Mouse (Mus musculus) ovary, postnatal 36 days (tissue): Measurements from ENCODE around the gene Myof.

Source experiments
- DNase-seq: peaks from one replicate; pipeline ENCODE4 v3.0.0; 2022; ENCODE audit warnings: low spot score, mixed read lengths

Gene Myof

GRCm38 (mm10) chr19:38043281-38043981 is at the start of gene Myof:
TSS of gene Myof (minus strand) at chr19:38043577.
- peak; percentile 68 for DNase-seq

DNA sequence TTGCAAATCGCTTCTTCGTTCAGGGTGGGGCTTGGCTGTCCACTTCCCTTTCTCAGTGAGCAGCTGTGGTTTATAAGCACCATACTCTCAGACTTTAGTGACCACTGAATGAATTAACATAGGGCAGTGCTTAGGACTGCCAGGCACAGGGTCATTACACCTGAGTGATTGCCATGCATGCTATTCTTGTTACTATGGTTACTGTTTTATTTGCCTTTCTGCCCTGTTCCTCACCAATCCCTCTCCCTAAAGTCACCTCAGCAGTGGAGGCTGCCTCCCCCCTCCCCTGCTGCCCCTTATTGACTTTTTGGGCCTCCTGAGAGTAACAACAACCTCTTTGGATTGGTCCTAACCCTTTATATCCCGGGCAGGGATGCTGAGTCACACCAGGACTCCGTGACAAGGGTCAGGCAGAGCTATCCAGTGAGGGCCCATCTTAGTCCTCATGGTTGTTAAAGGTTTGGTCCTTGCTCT is 48.2 kb upstream of the Myof start:
- no peak for DNase-seq

DNA sequence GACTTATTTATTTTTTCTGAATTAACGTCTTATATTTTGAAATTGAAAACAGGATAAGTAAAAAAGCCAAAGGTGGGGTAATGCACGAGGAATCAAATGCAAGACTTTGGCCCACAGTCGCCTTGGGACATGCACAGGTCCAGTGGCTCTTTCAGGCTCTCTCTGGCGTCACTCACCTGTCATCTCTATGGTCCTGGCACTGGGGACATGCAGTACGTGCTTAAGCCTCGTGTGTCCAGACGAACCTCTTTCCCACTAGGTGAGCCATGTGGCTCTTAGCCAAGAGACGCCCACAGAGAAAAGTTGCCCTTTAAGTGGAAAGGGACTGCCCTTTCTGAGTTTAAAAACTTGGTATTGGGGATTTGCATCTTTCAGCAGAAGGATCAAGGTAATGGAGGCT is 46.0 kb upstream of the Myof start:
- no peak for DNase-seq

DNA sequence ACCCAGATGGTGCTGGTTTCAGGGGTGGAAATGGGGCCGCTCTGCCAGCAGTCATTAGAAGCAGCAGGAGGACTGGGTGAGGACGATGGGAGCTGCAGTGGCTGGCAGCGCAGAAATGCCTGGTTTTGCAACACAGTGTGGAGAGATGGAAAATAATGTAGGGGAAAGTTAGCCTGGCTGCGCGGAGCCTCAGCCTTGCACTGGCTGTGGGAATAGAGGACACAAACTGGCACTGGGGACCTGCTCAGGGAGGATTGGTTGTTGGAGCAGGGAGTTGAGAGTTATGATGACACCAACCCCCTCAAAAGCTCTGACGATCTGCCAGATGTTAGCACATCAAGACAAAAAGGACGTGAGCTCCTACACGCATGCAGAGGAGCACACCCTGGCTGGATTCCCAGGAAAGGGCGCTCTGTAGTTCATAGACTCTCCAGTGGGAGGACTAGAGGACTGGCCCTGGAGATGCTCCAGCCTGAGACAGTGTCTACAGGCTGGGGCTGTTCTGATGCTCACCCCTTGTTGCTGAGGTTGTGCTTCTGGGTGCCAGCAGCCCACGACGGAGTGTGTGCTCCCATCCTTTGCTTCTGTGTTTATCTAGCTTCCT is 43.7 kb upstream of the Myof start:
- DNase-seq, result peak; percentile 54

DNA sequence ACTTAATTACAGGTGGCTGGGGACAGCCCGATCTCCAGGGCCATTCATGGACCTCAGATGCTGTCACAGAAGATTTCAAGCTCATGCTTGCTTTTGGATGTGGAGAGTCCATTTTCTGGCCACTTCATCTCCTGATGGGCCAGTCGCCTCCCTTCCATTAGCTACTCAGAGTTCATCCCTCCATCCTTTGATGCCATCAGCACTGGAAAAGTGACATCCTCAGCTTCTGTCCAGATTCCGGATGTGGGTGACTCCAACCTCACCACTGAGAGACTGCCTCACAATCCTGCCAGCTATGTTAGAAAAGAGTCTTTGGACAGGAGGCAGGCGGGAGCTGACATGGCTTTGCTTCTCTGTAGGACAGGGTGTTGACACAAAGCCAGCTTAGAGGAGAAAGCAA is 42.5 kb upstream of the Myof start:
- DNase-seq, result no peak

GRCm38 (mm10) chr19:38082931-38083525 is 39.7 kb upstream of the Myof start:
- no peak for DNase-seq

- DNase-seq, result no peak
These were observed 38.0 kb upstream of the Myof start for GRCm38 (mm10) chr19:38081361-38081760.

GRCm38 (mm10) chr19:38077851-38078540 is 34.6 kb upstream of the Myof start:
- DNase-seq, result no peak

DNA sequence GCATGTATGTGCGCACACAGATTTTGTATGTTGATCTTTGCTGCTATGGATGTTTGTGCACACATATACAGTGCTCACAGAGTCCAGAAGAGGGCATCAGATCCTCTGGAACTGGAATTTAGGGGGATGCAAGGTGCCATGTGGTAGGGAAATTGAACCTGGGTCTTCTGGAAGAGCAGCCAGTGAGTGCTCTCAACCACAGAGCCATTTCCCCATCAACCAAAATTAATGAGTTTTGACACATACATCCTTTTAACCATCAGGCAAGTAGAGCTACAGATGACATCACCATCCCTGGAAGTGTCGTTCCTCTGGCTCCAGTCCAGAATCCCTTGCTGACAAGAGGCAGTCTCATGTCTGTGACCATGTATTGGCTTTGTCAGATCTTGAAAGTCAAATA is 32.9 kb upstream of the Myof start:
- no peak for DNase-seq

DNA sequence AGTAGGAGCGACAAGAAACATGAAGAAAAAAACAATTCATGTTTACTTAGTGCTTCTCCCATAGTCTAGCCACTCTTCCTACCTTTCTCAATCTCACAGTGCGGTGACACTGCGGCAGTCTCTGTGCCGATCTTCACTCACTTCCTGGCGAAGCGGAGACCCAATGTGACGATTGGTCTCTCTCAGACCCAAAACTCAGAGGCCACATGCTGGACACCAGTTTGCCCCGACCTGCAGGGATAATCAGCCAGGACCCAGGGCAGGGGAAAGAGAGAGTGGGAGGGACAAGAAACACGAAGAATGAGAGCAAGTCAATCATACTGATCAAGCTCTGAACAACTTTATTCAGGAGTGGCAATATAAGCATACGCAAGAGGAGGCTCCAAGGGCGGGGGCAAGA is 31.7 kb upstream of the Myof start:
- no peak for DNase-seq

DNA sequence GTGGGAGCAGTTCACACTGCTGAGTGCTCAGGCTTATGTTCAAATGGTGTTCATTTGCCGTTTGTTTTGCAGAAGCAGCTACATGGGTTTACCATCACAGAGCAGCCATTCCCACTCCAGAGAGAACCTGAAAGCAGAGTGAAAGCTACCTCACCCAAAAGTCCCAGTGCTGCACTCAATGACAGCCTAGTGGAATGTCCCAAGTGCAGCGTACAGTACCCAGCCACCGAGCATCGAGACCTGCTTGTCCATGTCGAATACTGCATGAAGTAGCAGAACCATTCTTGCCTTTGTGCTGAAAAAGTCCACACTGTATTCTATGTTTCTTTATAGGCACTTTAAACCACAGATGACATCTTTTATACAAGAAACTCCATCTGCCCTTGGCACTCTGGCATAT is 29.8 kb upstream of the Myof start:
- DNase-seq, result no peak

DNA sequence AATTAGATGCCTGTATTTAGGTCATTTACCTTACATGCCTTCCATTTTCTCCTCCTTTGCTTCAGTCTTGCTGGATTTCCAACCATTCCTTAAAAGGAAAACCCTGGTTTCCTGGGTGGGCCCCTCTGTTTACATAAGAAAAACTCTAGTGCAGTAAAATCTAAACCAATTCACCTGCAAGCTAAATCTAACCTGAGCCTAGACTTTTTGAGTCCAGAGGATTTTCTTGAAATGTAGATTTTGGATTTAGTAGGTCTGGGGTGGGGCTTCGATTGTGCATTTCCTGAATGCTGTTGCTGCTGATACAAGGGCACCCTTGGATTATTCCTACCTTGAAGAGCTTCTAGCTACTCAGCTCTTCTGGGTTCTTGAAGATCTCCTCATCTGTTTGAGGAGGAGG is 20.7 kb upstream of the Myof start:
- DNase-seq, result no peak

DNA sequence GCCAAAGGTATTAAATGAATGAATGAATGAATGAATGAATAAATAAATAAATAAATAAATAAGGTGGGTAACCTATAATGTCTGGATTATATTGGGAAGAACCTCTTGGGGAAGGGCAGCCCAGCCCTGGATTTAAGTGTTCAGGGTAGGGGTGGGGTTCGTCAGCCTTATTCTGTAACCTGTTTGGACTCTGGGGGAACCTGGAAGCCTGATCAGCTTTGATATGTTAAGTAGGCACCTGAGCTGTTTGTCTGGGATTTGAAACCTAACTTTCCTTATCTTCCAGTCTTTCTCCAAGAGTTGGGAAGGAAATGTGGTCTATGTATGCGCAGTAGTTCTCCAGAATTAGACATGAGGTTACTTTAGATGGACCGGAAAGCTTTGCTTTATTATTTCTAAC is 19.8 kb upstream of the Myof start:
- DNase-seq, result no peak

DNA sequence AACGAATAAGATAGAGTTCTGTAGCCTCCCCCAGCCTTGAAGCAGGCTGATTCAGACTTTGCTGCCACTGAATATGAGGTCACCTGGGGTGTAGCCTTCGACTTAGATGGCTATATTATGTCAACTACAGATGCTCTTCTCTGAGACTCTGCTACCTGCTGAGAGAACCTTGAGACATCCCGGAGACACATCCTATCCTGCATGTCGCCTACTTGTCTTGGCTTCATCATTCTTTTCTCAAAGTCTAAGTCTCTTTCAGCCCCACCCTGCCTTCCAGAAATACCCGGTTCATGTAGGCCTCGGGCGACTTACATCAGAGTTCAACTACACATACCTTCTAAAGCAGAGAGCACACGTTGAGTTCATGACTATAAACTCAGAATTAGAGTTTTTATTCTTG is 13.6 kb upstream of the Myof start:
- no peak for DNase-seq

- DNase-seq, result no peak
These were observed 12.9 kb upstream of the Myof start for GRCm38 (mm10) chr19:38056276-38056675.

- DNase-seq, result no peak
These were observed 12.4 kb upstream of the Myof start for GRCm38 (mm10) chr19:38055798-38056197.

- DNase-seq, result peak; percentile 95
These were observed 11.4 kb upstream of the Myof start, which contains the start of gene Cep55 for GRCm38 (mm10) chr19:38054720-38055192. TSS of gene Cep55 (plus strand) at chr19:38055011.

GRCm38 (mm10) chr19:38054149-38054719 is 10.9 kb upstream of the Myof start:
- DNase-seq, result peak; percentile 76

DNA sequence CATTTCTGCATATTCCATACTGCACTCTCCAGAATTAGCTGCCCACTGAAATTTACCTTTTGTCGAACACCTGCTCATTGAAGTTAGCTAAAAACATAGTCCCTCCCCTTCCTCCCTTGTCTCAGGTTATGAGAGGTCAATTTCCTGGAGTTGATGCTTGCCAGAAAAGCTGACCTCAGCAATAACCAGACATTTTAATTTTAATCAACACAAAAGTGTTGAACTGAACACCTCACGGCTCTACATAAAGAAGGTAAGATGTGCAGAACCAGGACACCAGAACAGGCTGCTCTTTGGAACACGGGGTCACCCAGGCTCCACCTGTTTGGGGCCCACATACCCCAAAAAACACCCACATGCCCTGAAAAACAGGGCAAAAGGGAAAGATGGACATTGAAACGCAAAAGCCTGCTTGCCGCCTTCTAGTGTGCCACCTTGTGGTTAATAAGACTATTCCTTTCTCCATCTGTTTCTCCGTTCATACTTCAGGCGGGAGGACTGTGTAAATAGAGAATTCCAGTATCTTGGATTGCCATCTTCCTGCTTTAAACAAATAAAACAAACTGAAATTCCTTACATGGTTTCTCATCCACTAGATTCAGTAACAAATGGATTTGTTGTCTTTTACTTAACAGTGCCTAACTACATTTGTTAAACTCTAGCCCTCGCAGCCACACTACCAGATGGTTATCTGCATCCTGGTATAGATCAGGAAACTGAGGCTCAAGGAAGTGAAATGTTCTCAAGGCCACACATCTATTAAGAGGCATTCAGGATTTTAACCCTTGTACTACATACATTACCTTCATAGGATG is 10.1 kb upstream of the Myof start:
- no peak for DNase-seq

DNA sequence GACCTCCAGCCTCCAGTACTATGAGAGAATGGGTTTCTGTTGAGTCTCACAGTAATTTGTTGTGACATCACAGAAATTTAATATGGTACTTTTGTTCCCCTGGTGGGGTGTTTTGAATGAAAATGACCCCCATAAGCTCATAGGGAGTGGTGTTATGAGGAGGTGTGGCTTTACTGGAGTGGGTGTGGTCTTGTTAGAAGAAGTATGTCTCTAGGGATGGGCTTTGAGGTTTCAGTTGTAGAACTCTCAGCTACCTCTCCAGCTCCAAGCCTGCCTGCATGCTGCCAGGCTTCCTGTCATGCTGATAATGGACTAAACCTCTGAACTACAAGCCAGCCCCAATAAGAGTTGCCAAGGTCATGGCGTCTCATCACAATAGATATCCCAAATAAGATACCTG is 6.3 kb upstream of the Myof start:
- no peak for DNase-seq

DNA sequence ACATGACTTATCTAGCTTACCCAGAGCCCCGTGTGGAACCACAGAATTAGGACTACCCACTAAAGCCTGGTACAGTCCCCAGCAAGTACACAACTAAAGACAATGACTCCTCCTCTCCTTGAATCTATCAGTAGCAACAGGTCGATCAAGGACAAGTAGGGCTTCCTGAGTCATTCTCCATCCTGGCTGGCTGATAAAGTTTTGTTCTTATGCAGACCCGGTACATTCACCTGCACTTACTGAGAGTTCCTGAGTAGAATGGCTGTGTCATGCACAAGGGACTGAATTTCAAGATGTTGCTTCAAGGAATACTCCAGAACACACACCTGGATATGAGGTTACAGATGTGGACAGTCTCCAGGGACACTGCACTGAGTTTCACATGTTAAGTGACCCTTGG is 1.8 kb upstream of the Myof start:
- no peak for DNase-seq
